Mouse (Mus musculus) embryonic facial prominence, embryonic 14.5 days (tissue): Measurements from ENCODE around the gene Med25. TPM values are rescaled to one million over a fixed set of nuclear protein-coding genes. Genes with fewer than 3 reads are reported as not detected.

Source experiments
- ATAC-seq: fragments of 200-750 bp; cut with Nextera tagmentation; 2 replicates; pipeline ENCODE4 v1.8.0; 2017; ENCODE audit warnings: low read depth, moderate number of reproducible peaks, moderate TSS enrichment
- DNase-seq: peaks from one replicate; pipeline ENCODE4 v3.0.0-alpha.2; 2015; ENCODE audit warnings: low spot score
- H3K27ac ChIP-seq: fragments of 300-500 bp; sonication (generic); replicated peaks from 2 replicates; pipeline ENCODE4 v1.5.1; 2014; ENCODE audit warnings: low read depth, mild to moderate bottlenecking, low read length, moderate library complexity
- H3K27me3 ChIP-seq: fragments of 300-500 bp; sonication (generic); replicated peaks from 2 replicates; pipeline ENCODE4 v1.6.1; 2014; ENCODE audit warnings: low read length; ENCODE audit not compliant: control insufficient read depth, insufficient read depth
- H3K36me3 ChIP-seq: fragments of 300-500 bp; sonication (generic); 2 replicates; pipeline ENCODE4 v1.6.1; 2014; ENCODE audit warnings: low read length, mixed read lengths; ENCODE audit not compliant: control insufficient read depth, insufficient read depth
- H3K4me1 ChIP-seq: fragments of 300-500 bp; sonication (generic); 2 replicates; pipeline ENCODE4 v1.6.1; 2014; ENCODE audit warnings: antibody characterized with exemption, low read length; ENCODE audit not compliant: control insufficient read depth, insufficient read depth
- H3K4me2 ChIP-seq: fragments of 300-500 bp; sonication (generic); 2 replicates; pipeline ENCODE4 v1.6.1; 2014; ENCODE audit warnings: low read depth, mild to moderate bottlenecking, low read length, moderate library complexity, mixed read lengths
- H3K4me3 ChIP-seq: fragments of 300-500 bp; sonication (generic); 2 replicates; pipeline ENCODE4 v1.5.1; 2014; ENCODE audit warnings: low read depth, mild to moderate bottlenecking, low read length
- H3K9ac ChIP-seq: fragments of 300-500 bp; sonication (generic); 2 replicates; pipeline ENCODE4 v1.6.1; 2014; ENCODE audit warnings: low read depth, mild to moderate bottlenecking, low read length, moderate library complexity, mixed read lengths
- H3K9me3 ChIP-seq: fragments of 300-500 bp; sonication (generic); 2 replicates; pipeline ENCODE4 v1.6.1; 2016; ENCODE audit warnings: low read length; ENCODE audit not compliant: control insufficient read depth
- WGBS: fragments of 180-500 bp; shearing (Covaris S2); extraction: QIAGEN DNeasy Blood & Tissue Kit; methylation state at CpG from one replicate; pipeline ENCODE4 v1.1.7; 2014; 5-methylcytosine and 5-hydroxymethylcytosine counted together
- polyA plus RNA-seq: library from polyadenylated mRNA; unstranded; fragments of >200 nt; fragmentation: Nextera tagmentation; extraction: Ambion mirVana; gene quantifications from 2 replicates; pipeline ENCODE4 v1.2.1, GENCODE M21; 2014

Gene Med25
- 62.5 and 64.2 TPM in 2 replicates for polyA plus RNA-seq

- ATAC-seq (peak; percentile 76), DNase-seq (peak; percentile 99)
- Histone ChIP-seq H3K36me3 (peaks cover 28% of the 10 kb centered on the region), H3K4me1 (peaks cover 34% of the 10 kb centered on the region), H3K27me3 (no peaks in the 10 kb centered on the region), H3K27ac (peak within 1 kb of the TSS; percentile 99), H3K4me3 (peak within 1 kb of the TSS; percentile 77), H3K4me2 (peak within 1 kb of the TSS; percentile 95), H3K9ac (peak within 1 kb of the TSS; percentile 92), H3K9me3 (no peaks in the 10 kb centered on the region)
- WGBS = 0% methylated on average over 50 of the region's 56 CpGs
These were observed at the start of gene Med25 for GRCm38 (mm10) chr7:44892276-44892921. TSS of gene Med25 (minus strand) at chr7:44892712.

- H3K36me3 ChIP-seq = no peaks in the 10 kb centered on the region
- H3K4me3 ChIP-seq = no peak overlapping the region
- no peaks in the 10 kb centered on the region for H3K27me3 ChIP-seq
- H3K4me2 ChIP-seq = no peak overlapping the region
- H3K9ac ChIP-seq = no peak overlapping the region
- DNase-seq = no peak
- H3K27ac ChIP-seq = no peak overlapping the region
- no peaks in the 10 kb centered on the region for H3K4me1 ChIP-seq
- no peak for ATAC-seq
- WGBS = 93% methylated on average over 4 of the region's 4 CpGs
- peaks cover 13% of the 10 kb centered on the region for H3K9me3 ChIP-seq
These were observed 46.2 kb upstream of the Med25 start for GRCm38 (mm10) chr7:44938680-44939079.

GRCm38 (mm10) chr7:44929204-44930151, 37.0 kb upstream of the Med25 start, which contains the start of gene Ap2a1:
TSS of gene Ap2a1 (minus strand) at chr7:44929496.
- H3K36me3 ChIP-seq = 0 out of 2 replicates have a peak, but pooled peaks cover 18% of the 10 kb centered on the region
- H3K9me3 ChIP-seq = no peaks in the 10 kb centered on the region
- H3K4me2 ChIP-seq = peak within 1 kb of the TSS; percentile 79
- H3K4me3 ChIP-seq = peak within 1 kb of the TSS; percentile 95
- ATAC-seq = peak; percentile 98
- H3K9ac ChIP-seq = peak within 1 kb of the TSS; percentile 94
- peaks cover 11% of the 10 kb centered on the region for H3K4me1 ChIP-seq
- WGBS = 2% methylated on average over 67 of the region's 84 CpGs
- no peaks in the 10 kb centered on the region for H3K27me3 ChIP-seq
- peak; percentile 100 for DNase-seq
- H3K27ac ChIP-seq = peak within 1 kb of the TSS; percentile 96

DNA sequence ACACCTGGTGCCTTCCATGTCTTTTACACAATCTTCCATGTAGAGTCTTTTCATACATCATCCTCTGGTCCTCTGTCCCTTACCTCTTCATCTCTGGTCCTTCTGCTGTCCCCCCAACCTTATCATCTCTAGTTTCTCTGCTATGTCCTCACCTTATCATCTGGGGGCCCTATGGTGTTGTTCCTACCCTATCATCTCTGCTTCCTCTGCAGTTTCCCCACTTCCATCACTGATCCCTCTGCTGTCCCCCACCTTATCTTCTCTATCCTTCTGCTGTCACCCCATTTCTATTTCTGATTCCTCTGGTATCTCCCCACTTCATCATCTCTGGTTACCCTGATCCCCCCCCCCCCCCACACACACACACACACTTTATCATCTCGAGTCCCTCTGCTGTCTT, 36.1 kb upstream of the Med25 start:
- Histone ChIP-seq H3K4me1 (peaks cover 11% of the 10 kb centered on the region), H3K36me3 (peaks cover 26% of the 10 kb centered on the region), H3K4me2 (peak overlapping the region; percentile 79), H3K27me3 (no peaks in the 10 kb centered on the region), H3K9ac (peak overlapping the region; percentile 94), H3K27ac (no peak overlapping the region), H3K9me3 (no peaks in the 10 kb centered on the region), H3K4me3 (peak overlapping the region; percentile 95)
- DNase-seq = no peak
- no peak for ATAC-seq
- 4% methylated on average over 1 of the region's 1 CpGs for WGBS

- 60% methylated on average over 3 of the region's 3 CpGs for WGBS
- Histone ChIP-seq H3K9me3 (no peaks in the 10 kb centered on the region), H3K9ac (no peak overlapping the region), H3K4me2 (no peak overlapping the region), H3K36me3 (peaks cover 49% of the 10 kb centered on the region), H3K4me3 (no peak overlapping the region), H3K27ac (no peak overlapping the region), H3K4me1 (peaks cover 10% of the 10 kb centered on the region), H3K27me3 (no peaks in the 10 kb centered on the region)
- ATAC-seq (no peak), DNase-seq (peak; percentile 27)
These were observed 33.0 kb upstream of the Med25 start for GRCm38 (mm10) chr7:44925468-44925867.

- DNase-seq (no peak), ATAC-seq (no peak)
- Histone ChIP-seq H3K27ac (no peak overlapping the region), H3K36me3 (peaks cover 60% of the 10 kb centered on the region), H3K9me3 (no peaks in the 10 kb centered on the region), H3K27me3 (no peaks in the 10 kb centered on the region), H3K4me3 (no peak overlapping the region), H3K4me2 (no peak overlapping the region), H3K9ac (no peak overlapping the region), H3K4me1 (no peaks in the 10 kb centered on the region)
These were observed 30.0 kb upstream of the Med25 start for GRCm38 (mm10) chr7:44922530-44922929.

DNA sequence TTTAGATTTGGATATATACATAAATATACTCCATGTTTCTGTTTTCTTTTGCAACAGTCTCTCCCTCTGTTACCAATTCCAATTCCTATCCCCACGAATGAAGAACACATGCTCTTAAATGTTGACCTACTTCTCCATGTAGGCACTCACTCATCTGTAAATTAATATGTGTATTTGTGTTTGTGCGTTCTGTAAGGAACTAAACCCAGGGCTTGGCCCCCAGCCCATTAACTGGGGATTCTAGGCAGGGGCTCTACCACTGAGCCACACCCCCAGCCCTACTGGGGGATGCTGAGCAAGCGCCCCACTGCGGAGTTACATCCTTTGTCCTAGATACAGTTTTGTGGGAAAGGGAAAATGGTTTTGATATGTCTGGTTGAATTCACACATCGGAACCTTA, 26.6 kb upstream of the Med25 start:
- ATAC-seq = no peak
- Histone ChIP-seq H3K9me3 (no peaks in the 10 kb centered on the region), H3K36me3 (peaks cover 61% of the 10 kb centered on the region), H3K4me1 (no peaks in the 10 kb centered on the region), H3K4me3 (no peak overlapping the region), H3K27ac (peak overlapping the region; percentile 72), H3K4me2 (no peak overlapping the region), H3K27me3 (no peaks in the 10 kb centered on the region), H3K9ac (no peak overlapping the region)
- WGBS = 72% methylated on average over 5 of the region's 5 CpGs
- peak; percentile 41 for DNase-seq

GRCm38 (mm10) chr7:44918219-44918618, 25.7 kb upstream of the Med25 start:
- H3K9me3 ChIP-seq = no peaks in the 10 kb centered on the region
- no peak overlapping the region for H3K4me2 ChIP-seq
- 77% methylated on average over 3 of the region's 3 CpGs for WGBS
- peaks cover 62% of the 10 kb centered on the region for H3K36me3 ChIP-seq
- H3K27me3 ChIP-seq = no peaks in the 10 kb centered on the region
- ATAC-seq (no peak), DNase-seq (no peak)
- H3K9ac ChIP-seq = no peak overlapping the region
- H3K27ac ChIP-seq = no peak overlapping the region; the same call in 1 of the 2 replicates
- H3K4me3 ChIP-seq = no peak overlapping the region
- H3K4me1 ChIP-seq = no peaks in the 10 kb centered on the region
